Mouse (Mus musculus) small intestine, adult 2 months (tissue): ENCODE results near the gene Creb5. TPM values are rescaled to one million over a fixed set of nuclear protein-coding genes. Genes with fewer than 3 reads are reported as not detected.

Experiments
- H3K27ac ChIP-seq: fragments of 200-500 bp; 2 replicates; pipeline ENCODE4 v1.5.1; 2012; ENCODE audit warnings: low read depth, low read length, control low read depth, inconsistent platforms; ENCODE audit not compliant: insufficient read depth
- H3K27me3 ChIP-seq: fragments of 200-500 bp; 2 replicates; pipeline ENCODE4 v1.6.1; 2012; ENCODE audit warnings: mild to moderate bottlenecking, moderate library complexity, low read length, inconsistent platforms; ENCODE audit not compliant: control insufficient read depth, insufficient read depth
- H3K36me3 ChIP-seq: fragments of 200-500 bp; 2 replicates; pipeline ENCODE4 v1.6.1; 2012; ENCODE audit warnings: mild to moderate bottlenecking, low read length, control low read depth, inconsistent platforms; ENCODE audit not compliant: control insufficient read depth, insufficient read depth
- H3K4me1 ChIP-seq: fragments of 200-500 bp; 2 replicates; pipeline ENCODE4 v1.6.1; 2012; ENCODE audit warnings: low read length, inconsistent platforms, mixed read lengths; ENCODE audit not compliant: control insufficient read depth, insufficient read depth, insufficient read length
- H3K4me3 ChIP-seq: fragments of 200-500 bp; 2 replicates; pipeline ENCODE4 v1.5.1; 2012; ENCODE audit warnings: low read depth, mild to moderate bottlenecking, control low read depth, inconsistent platforms, low read length, moderate library complexity
- CTCF ChIP-seq: fragments of 200-500 bp; IDR thresholded peaks from 2 replicates; pipeline ENCODE4 v1.5.1; 2012; ENCODE audit warnings: low read depth, mild to moderate bottlenecking, control low read depth, inconsistent platforms, low read length, moderate library complexity, mixed read lengths; ENCODE audit not compliant: insufficient replicate concordance, insufficient read length; ENCODE audit errors: extremely low read depth
- POLR2A ChIP-seq: fragments of 200-500 bp; IDR thresholded peaks from 2 replicates; pipeline ENCODE4 v1.6.1; 2012; ENCODE audit warnings: low read depth, mild to moderate bottlenecking, control low read depth, inconsistent platforms, low read length, moderate library complexity
- WGBS: fragments of 180-500 bp; shearing (Covaris S2); methylation state at CpG from one replicate; pipeline ENCODE4 v1.1.7; 2018; 5-methylcytosine and 5-hydroxymethylcytosine counted together
- polyA plus RNA-seq: library from polyadenylated mRNA; depleted of rRNA; stranded (reverse); fragments of >200 nt; gene quantifications from 2 replicates; pipeline ENCODE4 v1.2.3, GENCODE M21; 2012

Gene Creb5
- polyA plus RNA-seq, 1 experiment: 1.1 TPM

GRCm38 (mm10) chr6:53696921-53697320 lies 409.9 kb downstream of the Creb5 start:
- WGBS: 80% methylated on average over 6 of the region's 6 CpGs
- no peak for TF ChIP-seq CTCF

GRCm38 (mm10) chr6:53698128-53698749 lies 411.2 kb downstream of the Creb5 start:
- H3K4me3 ChIP-seq: no peak overlapping the region
- no peaks in the 10 kb centered on the region for H3K4me1 ChIP-seq
- 24% methylated on average over 15 of the region's 15 CpGs for WGBS
- no peaks in the 10 kb centered on the region for H3K36me3 ChIP-seq
- no peak overlapping the region for H3K27ac ChIP-seq
- no peak for TF ChIP-seq POLR2A
- TF ChIP-seq CTCF: no peak
- H3K27me3 ChIP-seq: no peaks in the 10 kb centered on the region

More at GRCm38 (mm10) chr6:53696921-53697320, 409.9 kb downstream of the Creb5 start:
- no peak overlapping the region for H3K4me3 ChIP-seq
- no peak overlapping the region for H3K27ac ChIP-seq
- H3K27me3 ChIP-seq: no peaks in the 10 kb centered on the region
- H3K36me3 ChIP-seq: no peaks in the 10 kb centered on the region
- H3K4me1 ChIP-seq: no peaks in the 10 kb centered on the region

GRCm38 (mm10) chr6:53704440-53704839 lies 417.4 kb downstream of the Creb5 start:
- WGBS: 16% methylated on average over 2 of the region's 2 CpGs
- no peaks in the 10 kb centered on the region for H3K27me3 ChIP-seq
- no peaks in the 10 kb centered on the region for H3K4me1 ChIP-seq
- TF ChIP-seq POLR2A (no peak), CTCF (no peak)
- no peaks in the 10 kb centered on the region for H3K36me3 ChIP-seq
- H3K27ac ChIP-seq: no peak overlapping the region
- H3K4me3 ChIP-seq: no peak overlapping the region

GRCm38 (mm10) chr6:53706604-53707330 lies 419.7 kb downstream of the Creb5 start:
- H3K4me3 ChIP-seq: no peak overlapping the region
- no peaks in the 10 kb centered on the region for H3K36me3 ChIP-seq
- no peaks in the 10 kb centered on the region for H3K27me3 ChIP-seq
- WGBS: 72% methylated on average over 10 of the region's 10 CpGs
- no peaks in the 10 kb centered on the region for H3K4me1 ChIP-seq
- TF ChIP-seq POLR2A (no peak), CTCF (no peak)
- H3K27ac ChIP-seq: no peak overlapping the region

GRCm38 (mm10) chr6:53707795-53708194 lies 420.7 kb downstream of the Creb5 start:
- Histone ChIP-seq H3K27me3 (no peaks in the 10 kb centered on the region), H3K4me1 (no peaks in the 10 kb centered on the region), H3K4me3 (no peak overlapping the region), H3K36me3 (no peaks in the 10 kb centered on the region), H3K27ac (no peak overlapping the region)
- 53% methylated on average over 5 of the region's 5 CpGs for WGBS
- TF ChIP-seq CTCF (no peak), POLR2A (no peak)

- H3K27me3 ChIP-seq: no peaks in the 10 kb centered on the region
- WGBS: 83% methylated on average over 14 of the region's 14 CpGs
- no peaks in the 10 kb centered on the region for H3K4me1 ChIP-seq
- no peak overlapping the region for H3K27ac ChIP-seq
- TF ChIP-seq POLR2A (no peak), CTCF (no peak)
- H3K36me3 ChIP-seq: no peaks in the 10 kb centered on the region
- no peak overlapping the region for H3K4me3 ChIP-seq
Measured at GRCm38 (mm10) chr6:53709694-53710442, 422.8 kb downstream of the Creb5 start.

- Histone ChIP-seq H3K4me1 (no peaks in the 10 kb centered on the region), H3K27ac (no peak overlapping the region), H3K4me3 (no peak overlapping the region), H3K27me3 (no peaks in the 10 kb centered on the region), H3K36me3 (no peaks in the 10 kb centered on the region)
- TF ChIP-seq CTCF: no peak
- no peak for TF ChIP-seq POLR2A
- WGBS: 41% methylated on average over 5 of the region's 5 CpGs
Measured at GRCm38 (mm10) chr6:53710560-53710959, 423.5 kb downstream of the Creb5 start.

GRCm38 (mm10) chr6:53713152-53713551 lies 426.1 kb downstream of the Creb5 start:
- Histone ChIP-seq H3K36me3 (no peaks in the 10 kb centered on the region), H3K4me3 (no peak overlapping the region), H3K4me1 (no peaks in the 10 kb centered on the region), H3K27ac (no peak overlapping the region), H3K27me3 (no peaks in the 10 kb centered on the region)
- no peak for TF ChIP-seq CTCF
- no peak for TF ChIP-seq POLR2A
- 77% methylated on average over 9 of the region's 9 CpGs for WGBS
